Mouse (Mus musculus) myocyte (in vitro differentiated cells): Measurements from ENCODE around the gene 6030452D12Rik. TPM values are rescaled to one million over a fixed set of nuclear protein-coding genes. Genes with fewer than 3 reads are reported as not detected.

Experiments used
- H3K27me3 ChIP-seq: one replicate; pipeline ENCODE4 v1.6.1; 2011; ENCODE audit not compliant: control insufficient read depth, insufficient read depth, insufficient read length
- H3K36me3 ChIP-seq: one replicate; pipeline ENCODE4 v1.6.1; 2011; ENCODE audit not compliant: control insufficient read depth, insufficient read depth
- H3K4me2 ChIP-seq: one replicate; pipeline ENCODE4 v1.6.1; 2011; ENCODE audit warnings: low read depth, control low read depth
- H3K4me3 ChIP-seq: one replicate; pipeline ENCODE4 v1.5.1; 2011; ENCODE audit warnings: mild to moderate bottlenecking, control low read depth, moderate library complexity
- H3K79me2 ChIP-seq: one replicate; pipeline ENCODE4 v1.6.1; 2011; ENCODE audit not compliant: control insufficient read depth, insufficient read depth
- H3ac ChIP-seq: one replicate; pipeline ENCODE4 v1.6.1; 2011; ENCODE audit not compliant: control insufficient read depth, insufficient read length
- CEBPB ChIP-seq: IDR thresholded peaks from 2 replicates; pipeline ENCODE4 v1.6.1; 2011; ENCODE audit warnings: mild to moderate bottlenecking, moderate library complexity; ENCODE audit not compliant: poor library complexity, insufficient read depth, severe bottlenecking
- E2F4 ChIP-seq: IDR thresholded peaks from one replicate; pipeline ENCODE4 v1.6.1; 2011; ENCODE audit warnings: mild to moderate bottlenecking, control low read depth, moderate library complexity; ENCODE audit not compliant: insufficient read depth
- MAX ChIP-seq: IDR thresholded peaks from one replicate; pipeline ENCODE4 v1.6.1; 2011; ENCODE audit warnings: low read depth, mild to moderate bottlenecking, control low read depth
- MYOD1 ChIP-seq, 3 experiments: IDR thresholded peaks; one replicate each; pipeline ENCODE4 v1.6.1; 2011; ENCODE audit warnings: control low read depth in 2 of 3, low read depth in 2 of 3, mild to moderate bottlenecking in 2 of 3, moderate library complexity in 1 of 3; ENCODE audit not compliant: insufficient read length in 2 of 3, control insufficient read depth in 1 of 3
- MYOG ChIP-seq, 3 experiments: IDR thresholded peaks; one replicate each; pipeline ENCODE4 v1.6.1; 2011; ENCODE audit warnings: control low read depth in 2 of 3, low read depth in 2 of 3, mild to moderate bottlenecking in 2 of 3; ENCODE audit not compliant: insufficient read length in 2 of 3, control insufficient read depth in 1 of 3, insufficient read depth in 1 of 3
- POLR2A ChIP-seq: IDR thresholded peaks from one replicate; pipeline ENCODE4 v1.6.1; 2011; ENCODE audit warnings: low read depth, mild to moderate bottlenecking, control low read depth, moderate library complexity; ENCODE audit not compliant: insufficient read length
- POLR2AphosphoS2 ChIP-seq: IDR thresholded peaks from one replicate; pipeline ENCODE4 v1.6.1; 2011; ENCODE audit warnings: low read depth, control low read depth; ENCODE audit not compliant: insufficient read length
- REST ChIP-seq: IDR thresholded peaks from one replicate; pipeline ENCODE4 v1.6.1; 2011; ENCODE audit warnings: mild to moderate bottlenecking, control low read depth, moderate library complexity; ENCODE audit not compliant: insufficient read depth, insufficient read length
- SRF ChIP-seq: IDR thresholded peaks from one replicate; pipeline ENCODE4 v1.6.1; 2011; ENCODE audit warnings: low read depth; ENCODE audit not compliant: control insufficient read depth, insufficient read length
- TCF12 ChIP-seq: IDR thresholded peaks from one replicate; pipeline ENCODE4 v1.6.1; 2011; ENCODE audit warnings: mild to moderate bottlenecking, control low read depth; ENCODE audit not compliant: poor library complexity, insufficient read depth, severe bottlenecking
- TCF3 ChIP-seq: IDR thresholded peaks from one replicate; pipeline ENCODE4 v1.6.1; 2011; ENCODE audit warnings: low read depth, control low read depth; ENCODE audit not compliant: insufficient read length
- USF1 ChIP-seq: IDR thresholded peaks from one replicate; pipeline ENCODE4 v1.6.1; 2011; ENCODE audit warnings: low read depth, mild to moderate bottlenecking, control low read depth, moderate library complexity
- polyA plus RNA-seq: library from polyadenylated mRNA; unstranded; fragments of >200 nt; fragmentation: generic; extraction: Trizol; gene quantifications from one replicate; pipeline ENCODE4 v1.2.1, GENCODE M21; 2012; ENCODE audit warnings: missing spikeins

6030452D12Rik gene
- not detected for polyA plus RNA-seq

GRCm38 (mm10) chr8:106500018-106500685 is at the start of gene 6030452D12Rik:
Gene 6030452D12Rik (plus strand): TSS chr8:106500522.
- Histone ChIP-seq H3K36me3 (no peaks in the 10 kb centered on the region), H3K79me2 (no peaks in the 10 kb centered on the region), H3K27me3 (no peaks in the 10 kb centered on the region), H3K4me2 (no peak within 1 kb of the TSS), H3ac (no peak within 1 kb of the TSS), H3K4me3 (no peak within 1 kb of the TSS)
- TF ChIP-seq CEBPB (0 out of 2 replicates have a peak, but pooled peaks have one; percentile 34), MAX (no peak), MYOD1 (IDR thresholded peaks at IDR 0.05; ENCODE audit: control insufficient read depth in 1 of 3, insufficient read length in 2 of 3, low read depth in 2 of 3) (no peak), TCF12 (no peak)

GRCm38 (mm10) chr8:106451301-106452085 is 48.8 kb upstream of the 6030452D12Rik start:
- Histone ChIP-seq H3K4me2 (no peak overlapping the region), H3K79me2 (no peaks in the 10 kb centered on the region), H3K27me3 (no peaks in the 10 kb centered on the region), H3ac (no peak overlapping the region), H3K36me3 (no peaks in the 10 kb centered on the region), H3K4me3 (no peak overlapping the region)
- no peak for TF ChIP-seq USF1
- no peak for TF ChIP-seq MYOG (IDR thresholded peaks at IDR 0.05; ENCODE audit: control insufficient read depth in 1 of 3, insufficient read depth in 1 of 3, insufficient read length in 2 of 3, low read depth in 2 of 3)
- TF ChIP-seq CEBPB = no peak
- TF ChIP-seq POLR2A = no peak
- no peak for TF ChIP-seq TCF3
- no peak for TF ChIP-seq TCF12

- no peak for TF ChIP-seq SRF
- TF ChIP-seq MYOG (IDR thresholded peaks at IDR 0.05; ENCODE audit: control insufficient read depth in 1 of 3, insufficient read depth in 1 of 3, insufficient read length in 2 of 3, low read depth in 2 of 3) = no peak
- TF ChIP-seq TCF3 = no peak
- no peak for TF ChIP-seq E2F4
- no peak overlapping the region for H3K4me2 ChIP-seq
- no peak overlapping the region for H3K4me3 ChIP-seq
- H3K36me3 ChIP-seq = no peaks in the 10 kb centered on the region
- H3ac ChIP-seq = no peak overlapping the region
- H3K27me3 ChIP-seq = no peaks in the 10 kb centered on the region
- no peaks in the 10 kb centered on the region for H3K79me2 ChIP-seq
Observed at GRCm38 (mm10) chr8:106452701-106453481, 47.4 kb upstream of the 6030452D12Rik start.

GRCm38 (mm10) chr8:106454036-106454435 is 46.3 kb upstream of the 6030452D12Rik start:
- Histone ChIP-seq H3K36me3 (no peaks in the 10 kb centered on the region), H3K27me3 (no peaks in the 10 kb centered on the region), H3K79me2 (no peaks in the 10 kb centered on the region), H3ac (no peak overlapping the region), H3K4me3 (no peak overlapping the region), H3K4me2 (no peak overlapping the region)
- TF ChIP-seq TCF3 (no peak), TCF12 (no peak), MYOG (IDR thresholded peaks at IDR 0.05; ENCODE audit: control insufficient read depth in 1 of 3, insufficient read depth in 1 of 3, insufficient read length in 2 of 3, low read depth in 2 of 3) (no peak), USF1 (no peak), MYOD1 (IDR thresholded peaks at IDR 0.05; ENCODE audit: control insufficient read depth in 1 of 3, insufficient read length in 2 of 3, low read depth in 2 of 3) (no peak), CEBPB (no peak), POLR2AphosphoS2 (no peak), SRF (no peak), REST (no peak), E2F4 (no peak), MAX (no peak), POLR2A (no peak)
